In genomic region chr2:152911031-152911430, GRCm38 (mm10) we compare ENCODE assay signal across 20 mouse cellular contexts. TPM values are rescaled to one million over a fixed set of nuclear protein-coding genes. Genes with fewer than 3 reads are reported as not detected.
DNase-seq lines count a peak whose midpoint lies in the region; ATAC-seq and TF ChIP-seq lines count a peak whose summit lies in the region.
"Had no signal": no experiment of that assay in that cellular context is flagged by ENCODE, and none has a peak within 500 bp of the region (broad histone marks: within the 10 kb centered on the region; RNA-seq: fewer than 3 reads in every experiment).

Gene Mylk2, plus strand, starts transcription at chr2:152911352.

- intact Hi-C loops in heart, postnatal 25 days (cut with DNase I): no loop called here
- intact Hi-C loops in gastrocnemius, adult 2 months (cut with DNase I): loop anchor here (10.0 kb wide), 1 partner anchor 234 kb away; no protein-coding TSS in a partner anchor

- peak within 1 kb of the TSS; percentile 99 for H3K27ac ChIP-seq in gastrocnemius, adult 2 months
- no peak within 1 kb of the TSS for H3K27ac ChIP-seq in forebrain, embryonic 16.5 days (ENCODE audit: low read length)
- H3K27ac ChIP-seq: forebrain, embryonic 15.5 days; heart, embryonic 13.5 days; hindbrain, embryonic 10.5 days; liver, embryonic 12.5 days; midbrain, embryonic 12.5 days had no signal

- ATAC-seq in forebrain, embryonic 16.5 days: no peak
- ATAC-seq: CD4-positive, CD25-positive, alpha-beta regulatory T cell, adult 4 months; forebrain, embryonic 15.5 days; liver, embryonic 12.5 days had no signal

- 21% methylated on average over 12 of the region's 12 CpGs for WGBS in forebrain, embryonic 16.5 days

- H3K36me3 ChIP-seq in myocyte (ENCODE audit: control insufficient read depth, insufficient read depth): no peaks in the 10 kb centered on the region
- H3K36me3 ChIP-seq in forebrain, embryonic 16.5 days (ENCODE audit: control insufficient read depth, insufficient read depth): no peaks in the 10 kb centered on the region
- H3K36me3 ChIP-seq: forebrain, embryonic 15.5 days; heart, embryonic 13.5 days; hindbrain, embryonic 10.5 days; liver, embryonic 12.5 days; midbrain, embryonic 12.5 days had no signal

- peak within 1 kb of the TSS; percentile 82 for H3K4me3 ChIP-seq in gastrocnemius, adult 2 months
- peak within 1 kb of the TSS; percentile 4 for H3K4me3 ChIP-seq in myocyte
- H3K4me3 ChIP-seq in forebrain, embryonic 16.5 days (replicated peaks; ENCODE audit: low read length): no peak within 1 kb of the TSS
- H3K4me3 ChIP-seq: forebrain, embryonic 15.5 days; heart, embryonic 13.5 days; hindbrain, embryonic 10.5 days; liver, embryonic 12.5 days; midbrain, embryonic 12.5 days had no signal

- H3K9ac ChIP-seq in forebrain, embryonic 16.5 days (replicated peaks; ENCODE audit: low read depth, low read length): no peak within 1 kb of the TSS
- H3K9ac ChIP-seq: forebrain, embryonic 15.5 days; heart, embryonic 13.5 days; liver, embryonic 12.5 days; lung, embryonic 14.5 days; midbrain, embryonic 12.5 days had no signal

- H3K79me2 ChIP-seq in myocyte (ENCODE audit: control insufficient read depth, insufficient read depth): no peaks in the 10 kb centered on the region

- no peak within 1 kb of the TSS for H3ac ChIP-seq in myocyte (ENCODE audit: control insufficient read depth, insufficient read length)

- no peaks in the 10 kb centered on the region for H3K27me3 ChIP-seq in myocyte (ENCODE audit: control insufficient read depth, insufficient read depth, insufficient read length)
- H3K27me3 ChIP-seq in forebrain, embryonic 16.5 days (replicated peaks; ENCODE audit: control insufficient read depth, insufficient read depth, low read length): peaks cover 17% of the 10 kb centered on the region

- H3K9me3 ChIP-seq in forebrain, embryonic 16.5 days (ENCODE audit: control insufficient read depth, low read length): no peaks in the 10 kb centered on the region
- H3K9me3 ChIP-seq: forebrain, embryonic 15.5 days; heart, embryonic 13.5 days; hindbrain, embryonic 10.5 days; liver, embryonic 12.5 days; midbrain, embryonic 12.5 days had no signal

- peak within 1 kb of the TSS; percentile 63 for H3K4me2 ChIP-seq in myocyte (ENCODE audit: low read depth)
- H3K4me2 ChIP-seq in forebrain, embryonic 16.5 days (ENCODE audit: low read length): no peak within 1 kb of the TSS
- H3K4me2 ChIP-seq: forebrain, embryonic 15.5 days; heart, embryonic 13.5 days; liver, embryonic 12.5 days; lung, embryonic 14.5 days; midbrain, embryonic 12.5 days had no signal

- DNase-seq in heart, postnatal 4 days: peak; percentile 24
- DNase-seq in heart, postnatal 25 days (ENCODE audit: low spot score): no peak
- peak; percentile 95 for DNase-seq in gastrocnemius, adult 2 months
- DNase-seq in gastrocnemius, postnatal 25 days: peak; percentile 90
- DNase-seq in spleen, adult 18-20 months: no peak
- DNase-seq: adrenal gland, postnatal 10 days; kidney, adult 2 months; kidney, postnatal 36 days; lung, embryonic 14.5 days; lung, postnatal 4 days had no signal

- H3K4me1 ChIP-seq in forebrain, embryonic 16.5 days (replicated peaks; ENCODE audit: control insufficient read depth, insufficient read depth, low read length): peaks cover 17% of the 10 kb centered on the region

- no peak for TF ChIP-seq POLR2A in myocyte (IDR thresholded peaks at IDR 0.05; ENCODE audit: insufficient read length, low read depth)

- no peak for TF ChIP-seq CTCF in gastrocnemius, adult 2 months (IDR thresholded peaks at IDR 0.05)

TF ChIP-seq in myocyte, 11 proteins besides CTCF, POLR2A, EP300 and RAD21:
- no peak for TF ChIP-seq POLR2AphosphoS2 (IDR thresholded peaks at IDR 0.05; ENCODE audit: insufficient read length, low read depth)
- peak; percentile 9 for TF ChIP-seq TCF3 (IDR thresholded peaks at IDR 0.05; ENCODE audit: insufficient read length, low read depth)
- TF ChIP-seq MYOD1 (IDR thresholded peaks at IDR 0.05; ENCODE audit: control insufficient read depth in 1 of 3, insufficient read length in 2 of 3, low read depth in 2 of 3): peak in 2 of 3 experiments; percentile 90 to 95
- TF ChIP-seq CEBPB (IDR thresholded peaks at IDR 0.05; ENCODE audit: insufficient read depth, poor library complexity, severe bottlenecking): no peak
- TF ChIP-seq USF1 (IDR thresholded peaks at IDR 0.05; ENCODE audit: low read depth): no peak
- TF ChIP-seq E2F4 (IDR thresholded peaks at IDR 0.05; ENCODE audit: insufficient read depth): no peak
- TF ChIP-seq MAX (IDR thresholded peaks at IDR 0.05; ENCODE audit: low read depth): no peak
- TF ChIP-seq TCF12 (IDR thresholded peaks at IDR 0.05; ENCODE audit: insufficient read depth, poor library complexity, severe bottlenecking): no peak
- TF ChIP-seq MYOG (IDR thresholded peaks at IDR 0.05; ENCODE audit: control insufficient read depth in 1 of 3, insufficient read depth in 1 of 3, insufficient read length in 2 of 3, low read depth in 2 of 3): peak in 2 of 3 experiments; percentile 77 to 92

RNA-seq across cellular contexts. Expression of gene Mylk2, which starts in this region (rescaled TPM):
- total RNA-seq in heart, postnatal 4 days (2021): under 1 TPM; 0.26 to 0.38 TPM
- under 1 TPM in 1 of 2 experiments, not detected in 1; 0.13 TPM for total RNA-seq in heart, postnatal 25 days (2021)
- 100 to 1,000 TPM; 445 to 720 TPM for total RNA-seq in gastrocnemius, adult 2 months (2021)
- total RNA-seq in gastrocnemius, postnatal 25 days (2021): 100 to 1,000 TPM; 290 to 471 TPM
- polyA plus RNA-seq in myocyte (2012; fragmentation: generic; extraction: Trizol): 8.2 TPM
- not detected in 2 replicates for polyA plus RNA-seq in forebrain, embryonic 16.5 days (2015; fragmentation: Nextera tagmentation; extraction: Ambion mirVana)
- total RNA-seq: left cerebral cortex, postnatal 10 days; MEL had no signal
- polyA plus RNA-seq: CD4-positive, CD25-positive, alpha-beta regulatory T cell, adult 4 months; forebrain, embryonic 15.5 days; liver, embryonic 12.5 days; lung, embryonic 14.5 days; midbrain, embryonic 12.5 days had no signal

Comparison
In these comparisons a context has a peak if more than half of its experiments do, and no peak if none do; other contexts are left out.
1. RNA of gene Mylk2 (total RNA-seq): 445 to 720 TPM in gastrocnemius, adult 2 months and 290 to 471 TPM in gastrocnemius, postnatal 25 days; 0.26 to 0.38 TPM in heart, postnatal 4 days and 0.13 TPM in heart, postnatal 25 days; every median in the first group is over 100 times any median in the second.
2. Peak in DNase-seq in heart, postnatal 4 days; RNA of the gene not detected or under 1 TPM.
3. DNase-seq: peak in gastrocnemius, adult 2 months (single experiment) and gastrocnemius, postnatal 25 days (single experiment); none in heart, postnatal 25 days (single experiment) and spleen, adult 18-20 months (0 of 2).